Mouse (Mus musculus): ENCODE results near the gene Btbd35f23. TPM values are rescaled to one million over a fixed set of nuclear protein-coding genes. Genes with fewer than 3 reads are reported as not detected.
"Not testable (repeated sequence)": the region's sequence is repeated elsewhere in the genome, so short reads cannot be mapped to it uniquely, and the experiment has no call there.

The Btbd35f23 gene
- total RNA-seq (2021), result not detected
- long read RNA-seq, experiment 1, result 0 reads
- long read RNA-seq, experiment 2, result 0 reads

DNA sequence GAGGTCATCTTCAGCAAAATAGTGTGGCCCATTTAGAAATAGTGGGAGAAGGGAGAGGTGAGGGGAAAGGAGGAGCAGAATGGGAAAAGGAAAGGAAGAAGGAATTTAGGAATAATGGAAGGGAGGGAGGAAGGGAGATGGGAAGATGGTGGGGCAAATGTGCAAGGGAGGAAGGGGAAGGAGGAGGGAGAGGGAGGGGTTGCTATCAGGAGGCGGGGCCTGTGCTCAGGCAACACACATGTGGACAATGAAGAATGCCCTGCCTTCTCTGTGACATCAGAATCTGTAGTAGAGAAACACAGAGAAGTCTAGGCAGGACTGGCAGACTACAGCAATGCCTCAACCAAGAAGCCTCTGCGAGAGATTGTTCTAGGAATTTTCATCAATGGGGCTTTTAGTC is at the start of gene Btbd35f23:
Btbd35f23 (plus strand) TSS at position 301 of the 400 bp plus-strand sequence.
- DNase-seq; intact Hi-C loops (cut with DNase I): not testable (repeated sequence)

Other genes starting within 250 kb of the Btbd35f23 start
- gene Btbd35f24, start 119.0 kb downstream of the Btbd35f23 start, total RNA-seq (2021), result not detected

Measured in gastrocnemius, postnatal 36 days (tissue).